Mouse (Mus musculus): ENCODE measurements around the gene Olfr582. TPM values are rescaled to one million over a fixed set of nuclear protein-coding genes. Genes with fewer than 3 reads are reported as not detected.

Gene Olfr582
- not detected for total RNA-seq (2021)

DNA sequence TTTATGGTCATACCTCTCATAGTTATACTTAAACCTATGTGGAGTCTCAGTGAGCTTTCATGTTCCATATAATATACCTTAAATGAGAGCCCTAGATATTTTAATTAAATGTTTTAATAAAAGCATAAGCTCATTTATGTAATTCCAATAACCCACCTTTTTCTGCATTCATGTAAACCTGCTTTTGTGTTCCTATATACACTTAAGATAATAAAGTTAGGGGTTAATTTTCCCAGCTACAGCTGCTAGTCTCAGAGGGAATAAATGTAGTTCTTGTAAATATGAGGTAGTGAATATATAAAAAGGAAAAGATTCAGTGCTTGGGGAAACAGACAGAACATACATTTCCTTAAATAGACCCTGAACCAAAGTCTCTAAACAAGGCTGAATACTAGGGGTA lies at the start of gene Olfr582:
Gene Olfr582 (plus strand): TSS at position 301 of the 400 bp plus-strand sequence.
- DNase-seq: no peak
- intact Hi-C loops (cut with DNase I): no loop called here

DNA sequence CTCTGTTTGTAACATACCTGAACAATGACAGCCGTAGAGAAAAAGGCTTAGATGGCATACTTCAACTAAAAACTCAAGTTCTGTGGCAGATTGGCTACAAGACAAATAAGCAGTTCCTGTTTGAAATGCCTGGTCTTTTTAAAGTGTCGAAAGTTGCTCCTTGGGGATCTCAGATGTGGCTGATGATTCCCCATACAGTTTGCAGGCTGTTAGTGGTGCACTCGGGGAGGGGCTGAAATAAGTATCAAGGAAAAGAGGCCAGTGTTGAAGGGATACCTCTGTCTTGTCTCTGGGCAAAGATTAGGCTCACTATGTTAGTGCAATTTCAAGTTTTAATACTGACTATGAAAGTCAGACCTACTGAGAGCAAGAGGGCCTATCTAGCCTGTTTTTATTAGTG lies 48.6 kb upstream of the Olfr582 start, which contains the start of gene Olfr578:
Gene Olfr578 (minus strand): TSS at position 101 of the 400 bp plus-strand sequence.
- intact Hi-C loops (cut with DNase I): no loop called here
- DNase-seq: no peak

DNA sequence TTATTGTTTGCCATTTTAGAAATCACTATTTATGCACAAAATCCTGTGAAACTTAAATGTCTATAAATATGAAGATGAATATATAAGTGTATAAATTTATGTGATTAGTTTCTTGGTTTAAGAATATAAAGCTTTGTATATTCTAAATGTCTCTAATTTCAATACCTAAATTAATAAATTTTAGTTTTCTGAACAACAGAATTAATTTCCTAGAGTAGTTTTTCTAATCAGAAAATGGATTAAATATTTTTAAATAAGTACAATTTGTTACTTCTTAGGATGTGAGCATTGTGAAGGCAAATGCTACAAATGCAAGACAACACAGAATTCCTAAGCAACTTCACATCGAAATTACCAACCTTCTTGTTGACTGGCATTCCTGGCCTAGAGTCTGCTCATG lies 13.2 kb downstream of the Olfr582 start, which contains the start of gene Olfr583:
Gene Olfr583 (plus strand): TSS at position 301 of the 400 bp plus-strand sequence.
- intact Hi-C loops (cut with DNase I): no loop called here
- no peak for DNase-seq

DNA sequence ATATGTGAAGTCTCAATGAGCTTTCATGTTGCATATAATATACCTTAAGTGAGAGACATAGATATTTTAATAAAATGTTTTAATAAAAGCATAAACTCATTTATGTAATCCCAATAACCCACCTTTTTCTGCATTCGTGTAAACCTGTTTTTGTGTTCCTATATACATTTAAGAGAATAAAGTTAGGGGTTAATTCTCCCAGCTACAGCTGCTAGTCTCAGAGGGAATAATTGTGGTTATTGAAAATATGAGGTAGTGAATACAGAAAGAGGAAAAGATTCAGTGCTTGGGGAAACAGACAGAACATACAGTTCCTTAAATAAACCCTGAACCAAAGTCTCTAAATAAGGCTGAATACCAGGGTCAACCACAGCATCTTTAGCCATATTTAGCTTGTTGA lies 43.8 kb downstream of the Olfr582 start, which contains the start of gene Olfr584:
Gene Olfr584 (plus strand): TSS at position 301 of the 400 bp plus-strand sequence.
- intact Hi-C loops (cut with DNase I): no loop called here
- no peak for DNase-seq

Other genes starting within 250 kb of the Olfr582 start
- not detected for gene Olfr564, start 234.5 kb upstream of the Olfr582 start, total RNA-seq (2021)
- not detected for gene Olfr566, start 179.3 kb upstream of the Olfr582 start, total RNA-seq (2021)
- not detected for gene Olfr568, start 160.9 kb upstream of the Olfr582 start, total RNA-seq (2021)
- gene Olfr569, start 147.1 kb upstream of the Olfr582 start, total RNA-seq (2021): not detected
- gene Olfr570, start 143.4 kb upstream of the Olfr582 start, total RNA-seq (2021): not detected
- gene Olfr571, start 120.5 kb upstream of the Olfr582 start, total RNA-seq (2021): not detected
- not detected for gene Olfr572, start 113.6 kb upstream of the Olfr582 start, total RNA-seq (2021)
- gene Olfr573-ps1, start 95.4 kb upstream of the Olfr582 start, total RNA-seq (2021): not detected
- not detected for gene Olfr574, start 89.6 kb upstream of the Olfr582 start, total RNA-seq (2021)
- gene Olfr575, start 79.2 kb upstream of the Olfr582 start, total RNA-seq (2021): not detected
- gene Olfr576, start 75.4 kb upstream of the Olfr582 start, total RNA-seq (2021): not detected
- gene Olfr577, start 62.1 kb upstream of the Olfr582 start, total RNA-seq (2021): not detected
- not detected for gene Olfr578, start 48.7 kb upstream of the Olfr582 start, total RNA-seq (2021)
- not detected for gene Olfr583, start 13.3 kb downstream of the Olfr582 start, total RNA-seq (2021)
- not detected for gene Olfr584, start 43.9 kb downstream of the Olfr582 start, total RNA-seq (2021)
- gene Olfr585, start 59.7 kb downstream of the Olfr582 start, total RNA-seq (2021): not detected
- gene Olfr586, start 87.6 kb downstream of the Olfr582 start, total RNA-seq (2021): not detected
- not detected for gene Olfr588-ps1, start 102.9 kb downstream of the Olfr582 start, total RNA-seq (2021)
- gene Olfr589, start 118.3 kb downstream of the Olfr582 start, total RNA-seq (2021): not detected
- gene Olfr591, start 140.3 kb downstream of the Olfr582 start, total RNA-seq (2021): not detected
- not detected for gene Olfr592, start 146.8 kb downstream of the Olfr582 start, total RNA-seq (2021)
- gene Olfr593, start 173.8 kb downstream of the Olfr582 start, total RNA-seq (2021): not detected
- not detected for gene Olfr594, start 179.0 kb downstream of the Olfr582 start, total RNA-seq (2021)
- gene Usp17ld, start 214.5 kb downstream of the Olfr582 start, total RNA-seq (2021): not detected

All from heart, postnatal 36 days (tissue).